Comparison of ENCODE assay signal across 22 mouse cellular contexts in genomic region chr10:120961756-120962155, GRCm38 (mm10). TPM values are rescaled to one million over a fixed set of nuclear protein-coding genes. Genes with fewer than 3 reads are reported as not detected.
DNase-seq lines count a peak whose midpoint lies in the region; ATAC-seq and TF ChIP-seq lines count a peak whose summit lies in the region.
"Had no signal": no experiment of that assay in that cellular context is flagged by ENCODE, and none has a peak within 500 bp of the region (broad histone marks: within the 10 kb centered on the region; RNA-seq: fewer than 3 reads in every experiment).

No protein-coding gene starts in this region.

- H3K9ac ChIP-seq in heart, embryonic 12.5 days = peak overlapping the region; percentile 10; the same call in 1 of the 2 replicates
- H3K9ac ChIP-seq in midbrain, embryonic 12.5 days (replicated peaks) = no peak overlapping the region
- H3K9ac ChIP-seq in midbrain, embryonic 14.5 days (replicated peaks; ENCODE audit: low read length) = no peak overlapping the region
- peak overlapping the region; percentile 27; the same call in 1 of the 2 replicates for H3K9ac ChIP-seq in ES-E14 (ENCODE audit: insufficient read depth, low read depth, low read length, poor library complexity, severe bottlenecking)
- H3K9ac ChIP-seq in intestine, embryonic 16.5 days (ENCODE audit: low read depth, low read length) = no peak overlapping the region
- H3K9ac ChIP-seq: neural tube, embryonic 12.5 days had no signal

- H3K4me1 ChIP-seq in heart, embryonic 12.5 days (replicated peaks) = peaks cover 30% of the 10 kb centered on the region
- H3K4me1 ChIP-seq in heart, embryonic 10.5 days = peaks cover 28% of the 10 kb centered on the region
- peaks cover 11% of the 10 kb centered on the region; the same call in 1 of the 2 replicates for H3K4me1 ChIP-seq in midbrain, embryonic 12.5 days
- H3K4me1 ChIP-seq in midbrain, embryonic 14.5 days (ENCODE audit: control insufficient read depth, insufficient read depth, low read length) = 0 out of 2 replicates have a peak, but pooled peaks cover 7% of the 10 kb centered on the region
- H3K4me1 ChIP-seq in ES-E14 (ENCODE audit: control insufficient read depth in 2 of 2, insufficient read depth in 2 of 2, low read length in 2 of 2, poor library complexity in 1 of 2) = peaks cover 3 to 8% of the 10 kb centered on the region in 2 experiments; a peak in 2 of 4 replicates
- H3K4me1 ChIP-seq in intestine, embryonic 16.5 days (ENCODE audit: control insufficient read depth, insufficient read depth, low read length) = no peaks in the 10 kb centered on the region; the same call in 1 of the 2 replicates
- H3K4me1 ChIP-seq: neural tube, embryonic 12.5 days had no signal

- H3K36me3 ChIP-seq in heart, embryonic 12.5 days = peaks cover 14% of the 10 kb centered on the region
- peaks cover 8% of the 10 kb centered on the region for H3K36me3 ChIP-seq in heart, embryonic 10.5 days
- H3K36me3 ChIP-seq in midbrain, embryonic 12.5 days = peaks cover 3% of the 10 kb centered on the region; the same call in 1 of the 2 replicates
- 0 out of 2 replicates have a peak, but pooled peaks cover 2% of the 10 kb centered on the region for H3K36me3 ChIP-seq in midbrain, embryonic 14.5 days (ENCODE audit: control insufficient read depth, insufficient read depth, low read length)
- H3K36me3 ChIP-seq in ES-E14 (ENCODE audit: control insufficient read depth, insufficient read depth, low read length, poor library complexity, severe bottlenecking) = no peaks in the 10 kb centered on the region; the same call in 1 of the 2 replicates
- H3K36me3 ChIP-seq in intestine, embryonic 16.5 days (ENCODE audit: control insufficient read depth, insufficient read depth, low read length) = no peaks in the 10 kb centered on the region

- no peak for ATAC-seq in heart, embryonic 12.5 days (ENCODE audit: insufficient number of reproducible peaks, low FRiP score)
- ATAC-seq in midbrain, embryonic 12.5 days (ENCODE audit: low FRiP score, low read depth) = peak; percentile 52; the same call in 1 of the 2 replicates
- no peak for ATAC-seq in midbrain, embryonic 14.5 days (ENCODE audit: low FRiP score, low TSS enrichment)
- ATAC-seq in intestine, embryonic 16.5 days = peak; percentile 43

- H3K27me3 ChIP-seq in heart, embryonic 12.5 days (replicated peaks) = no peaks in the 10 kb centered on the region
- no peaks in the 10 kb centered on the region for H3K27me3 ChIP-seq in heart, embryonic 10.5 days (ENCODE audit: insufficient read depth, poor library complexity, severe bottlenecking)
- H3K27me3 ChIP-seq in midbrain, embryonic 12.5 days = no peaks in the 10 kb centered on the region
- no peaks in the 10 kb centered on the region for H3K27me3 ChIP-seq in midbrain, embryonic 14.5 days (ENCODE audit: control insufficient read depth, insufficient read depth, low read length)
- H3K27me3 ChIP-seq in intestine, embryonic 16.5 days (replicated peaks; ENCODE audit: control insufficient read depth, insufficient read depth, low read length) = no peaks in the 10 kb centered on the region
- H3K27me3 ChIP-seq: neural tube, embryonic 12.5 days had no signal

- 75% methylated on average over 12 of the region's 12 CpGs for WGBS in heart, embryonic 12.5 days
- 86% methylated on average over 12 of the region's 12 CpGs for WGBS in heart, embryonic 10.5 days
- 87% methylated on average over 12 of the region's 12 CpGs for WGBS in midbrain, embryonic 12.5 days
- 89% methylated on average over 12 of the region's 12 CpGs for WGBS in midbrain, embryonic 14.5 days
- WGBS in intestine, embryonic 16.5 days = 72% methylated on average over 12 of the region's 12 CpGs

- no peak overlapping the region for H3K27ac ChIP-seq in heart, embryonic 12.5 days (ENCODE audit: poor library complexity, severe bottlenecking)
- H3K27ac ChIP-seq in heart, embryonic 10.5 days = no peak overlapping the region
- no peak overlapping the region for H3K27ac ChIP-seq in midbrain, embryonic 12.5 days (replicated peaks)
- H3K27ac ChIP-seq in midbrain, embryonic 14.5 days (replicated peaks; ENCODE audit: low read depth, low read length) = no peak overlapping the region
- H3K27ac ChIP-seq in ES-E14 (ENCODE audit: insufficient read depth, low read depth, low read length, poor library complexity, severe bottlenecking) = no peak overlapping the region
- H3K27ac ChIP-seq in intestine, embryonic 16.5 days (ENCODE audit: low read length) = no peak overlapping the region
- H3K27ac ChIP-seq: forebrain, embryonic 10.5 days; gastrocnemius, adult 2 months; macrophage; neural tube, embryonic 12.5 days had no signal

- H3K4me3 ChIP-seq in heart, embryonic 12.5 days = no peak overlapping the region
- H3K4me3 ChIP-seq in heart, embryonic 10.5 days = no peak overlapping the region
- no peak overlapping the region for H3K4me3 ChIP-seq in midbrain, embryonic 12.5 days
- H3K4me3 ChIP-seq in midbrain, embryonic 14.5 days (replicated peaks; ENCODE audit: low read depth, low read length) = no peak overlapping the region
- peak overlapping the region in 1 of 2 experiments; percentile 32; a peak in 1 of 4 replicates for H3K4me3 ChIP-seq in ES-E14 (ENCODE audit: insufficient read depth in 1 of 2, low read depth in 1 of 2, low read length in 2 of 2, poor library complexity in 1 of 2, severe bottlenecking in 1 of 2)
- H3K4me3 ChIP-seq in intestine, embryonic 16.5 days (ENCODE audit: low read length) = no peak overlapping the region
- H3K4me3 ChIP-seq: forebrain, embryonic 10.5 days; gastrocnemius, adult 2 months; neural tube, embryonic 12.5 days had no signal

- no peak overlapping the region for H3K4me2 ChIP-seq in heart, embryonic 12.5 days
- no peak overlapping the region for H3K4me2 ChIP-seq in midbrain, embryonic 12.5 days (replicated peaks)
- no peak overlapping the region for H3K4me2 ChIP-seq in midbrain, embryonic 14.5 days (ENCODE audit: low read length)
- H3K4me2 ChIP-seq in intestine, embryonic 16.5 days (ENCODE audit: low read depth, low read length) = no peak overlapping the region
- H3K4me2 ChIP-seq: liver, embryonic 11.5 days; neural tube, embryonic 12.5 days had no signal

- DNase-seq in heart, embryonic 10.5 days (ENCODE audit: low spot score) = no peak
- no peak for DNase-seq in midbrain, embryonic 14.5 days
- no peak for DNase-seq in ES-E14 (ENCODE audit: low read depth, low spot score)
- no peak for DNase-seq in right cerebral cortex, postnatal 4 days
- no peak for DNase-seq in urinary bladder, adult 2 months (ENCODE audit: low spot score)
- DNase-seq: cerebellum, adult 8-10 months; gastrocnemius, adult 2 months; heart, adult 18-20 months; kidney, adult 9 months; kidney, postnatal 4 days; layer of hippocampus, adult 9-11 months; lung, adult 18-20 months; right cerebral cortex, adult 18-20 months; thymus, adult 18-20 months; thymus, postnatal 4 days had no signal

- in situ Hi-C loops in ES-E14 (cut with MboI; ENCODE audit: low sequenced_read_pairs in 2 of 2, unreplicated experiment in 2 of 2) = no loop called here

- no peaks in the 10 kb centered on the region for H3K9me3 ChIP-seq in heart, embryonic 12.5 days (replicated peaks)
- H3K9me3 ChIP-seq in heart, embryonic 10.5 days = no peaks in the 10 kb centered on the region
- H3K9me3 ChIP-seq in midbrain, embryonic 12.5 days = no peaks in the 10 kb centered on the region
- H3K9me3 ChIP-seq in midbrain, embryonic 14.5 days (ENCODE audit: control insufficient read depth, low read length) = no peaks in the 10 kb centered on the region
- H3K9me3 ChIP-seq in ES-E14 (ENCODE audit: control insufficient read depth, insufficient read depth, low read depth, low read length) = no peaks in the 10 kb centered on the region
- no peaks in the 10 kb centered on the region for H3K9me3 ChIP-seq in intestine, embryonic 16.5 days (ENCODE audit: control insufficient read depth, low read length)
- H3K9me3 ChIP-seq: forebrain, embryonic 10.5 days; neural tube, embryonic 12.5 days had no signal

TF ChIP-seq in ES-E14, 5 proteins besides CTCF, POLR2A, EP300 and RAD21:
- TF ChIP-seq ZC3H11A (IDR thresholded peaks at IDR 0.05; ENCODE audit: borderline replicate concordance, low read depth, low read length) = no peak
- TF ChIP-seq HCFC1 (IDR thresholded peaks at IDR 0.05; ENCODE audit: borderline replicate concordance, insufficient read depth, low read length) = no peak
- no peak for TF ChIP-seq MAFK (IDR thresholded peaks at IDR 0.05; ENCODE audit: insufficient read depth, low read depth, low read length)
- TF ChIP-seq CHD2 (IDR thresholded peaks at IDR 0.05; ENCODE audit: low read depth, low read length) = no peak
- TF ChIP-seq ZNF384 (IDR thresholded peaks at IDR 0.05; ENCODE audit: low read depth, low read length) = no peak

RNA-seq across cellular contexts. Expression of gene Lemd3, which starts 17.4 kb away (rescaled TPM):
- polyA plus RNA-seq in heart, embryonic 12.5 days (2016; fragmentation: Nextera tagmentation; extraction: Ambion mirVana) = 3.3 and 4.1 TPM in 2 replicates
- 2.0 and 3.1 TPM in 2 replicates for polyA plus RNA-seq in heart, embryonic 10.5 days (2016; fragmentation: Nextera tagmentation; extraction: Ambion mirVana)
- polyA plus RNA-seq in midbrain, embryonic 12.5 days (2016; fragmentation: Nextera tagmentation; extraction: Ambion mirVana) = 4.9 and 5.5 TPM in 2 replicates
- polyA plus RNA-seq in midbrain, embryonic 14.5 days (2014; fragmentation: Nextera tagmentation; extraction: Ambion mirVana) = 6.4 and 6.6 TPM in 2 replicates
- total RNA-seq in ES-E14 (2012; rRNA removed) = 21.0 and 23.6 TPM in 2 replicates
- polyA plus RNA-seq in intestine, embryonic 16.5 days (2015; fragmentation: Nextera tagmentation; extraction: Ambion mirVana) = 1.6 and 1.8 TPM in 2 replicates
- 7.9 and 8.2 TPM in 2 replicates for polyA plus RNA-seq in urinary bladder, adult 2 months (2012; rRNA removed)

Comparison
In these comparisons a context has a peak if more than half of its experiments do, and no peak if none do; other contexts are left out.
1. ATAC-seq: peak in midbrain, embryonic 12.5 days (single experiment) and intestine, embryonic 16.5 days (single experiment); none in heart, embryonic 12.5 days (single experiment) and midbrain, embryonic 14.5 days (single experiment).
2. H3K9ac ChIP-seq: peak in heart, embryonic 12.5 days (single experiment) and ES-E14 (single experiment); none in midbrain, embryonic 12.5 days (single experiment), midbrain, embryonic 14.5 days (single experiment) and intestine, embryonic 16.5 days (single experiment).